Mouse (Mus musculus) small intestine, adult 2 months (tissue): ENCODE results near the gene Elovl5. TPM values are rescaled to one million over a fixed set of nuclear protein-coding genes. Genes with fewer than 3 reads are reported as not detected.

Experiments
- H3K27ac ChIP-seq: fragments of 200-500 bp; 2 replicates; pipeline ENCODE4 v1.5.1; 2012; ENCODE audit warnings: low read depth, low read length, control low read depth, inconsistent platforms; ENCODE audit not compliant: insufficient read depth
- H3K27me3 ChIP-seq: fragments of 200-500 bp; 2 replicates; pipeline ENCODE4 v1.6.1; 2012; ENCODE audit warnings: mild to moderate bottlenecking, moderate library complexity, low read length, inconsistent platforms; ENCODE audit not compliant: control insufficient read depth, insufficient read depth
- H3K36me3 ChIP-seq: fragments of 200-500 bp; 2 replicates; pipeline ENCODE4 v1.6.1; 2012; ENCODE audit warnings: mild to moderate bottlenecking, low read length, control low read depth, inconsistent platforms; ENCODE audit not compliant: control insufficient read depth, insufficient read depth
- H3K4me1 ChIP-seq: fragments of 200-500 bp; 2 replicates; pipeline ENCODE4 v1.6.1; 2012; ENCODE audit warnings: low read length, inconsistent platforms, mixed read lengths; ENCODE audit not compliant: control insufficient read depth, insufficient read depth, insufficient read length
- H3K4me3 ChIP-seq: fragments of 200-500 bp; 2 replicates; pipeline ENCODE4 v1.5.1; 2012; ENCODE audit warnings: low read depth, mild to moderate bottlenecking, control low read depth, inconsistent platforms, low read length, moderate library complexity
- CTCF ChIP-seq: fragments of 200-500 bp; IDR thresholded peaks from 2 replicates; pipeline ENCODE4 v1.5.1; 2012; ENCODE audit warnings: low read depth, mild to moderate bottlenecking, control low read depth, inconsistent platforms, low read length, moderate library complexity, mixed read lengths; ENCODE audit not compliant: insufficient replicate concordance, insufficient read length; ENCODE audit errors: extremely low read depth
- POLR2A ChIP-seq: fragments of 200-500 bp; IDR thresholded peaks from 2 replicates; pipeline ENCODE4 v1.6.1; 2012; ENCODE audit warnings: low read depth, mild to moderate bottlenecking, control low read depth, inconsistent platforms, low read length, moderate library complexity
- WGBS: fragments of 180-500 bp; shearing (Covaris S2); methylation state at CpG from one replicate; pipeline ENCODE4 v1.1.7; 2018; 5-methylcytosine and 5-hydroxymethylcytosine counted together
- polyA plus RNA-seq: library from polyadenylated mRNA; depleted of rRNA; stranded (reverse); fragments of >200 nt; gene quantifications from 2 replicates; pipeline ENCODE4 v1.2.3, GENCODE M21; 2012

Elovl5 gene
- polyA plus RNA-seq, 1 experiment: 11.2 TPM

DNA sequence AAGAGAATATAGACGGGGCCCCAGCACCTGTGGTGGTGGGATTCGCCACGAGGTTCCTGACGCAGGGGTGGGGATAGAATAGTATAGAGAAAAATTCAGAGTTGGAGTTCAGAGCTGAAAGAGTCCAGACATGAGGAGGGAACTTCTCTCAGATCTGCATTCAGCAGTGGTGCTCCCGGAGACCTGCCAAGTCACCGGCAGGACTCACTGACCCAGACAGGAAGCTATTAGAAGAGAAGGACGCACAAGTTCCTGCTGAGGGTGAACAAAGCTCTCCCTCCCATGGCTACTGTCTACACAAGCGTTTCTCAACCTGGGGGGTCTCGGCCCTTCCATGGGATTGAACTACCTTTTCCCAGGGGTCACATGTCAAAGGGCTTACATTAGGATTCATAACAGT is 78.1 kb downstream of the Elovl5 start:
- no peak overlapping the region for H3K27ac ChIP-seq
- no peak overlapping the region for H3K4me3 ChIP-seq
- H3K27me3 ChIP-seq: no peaks in the 10 kb centered on the region
- TF ChIP-seq CTCF (no peak), POLR2A (no peak)
- H3K4me1 ChIP-seq: no peaks in the 10 kb centered on the region
- WGBS: 81% methylated on average over 9 of the region's 9 CpGs
- no peaks in the 10 kb centered on the region for H3K36me3 ChIP-seq

DNA sequence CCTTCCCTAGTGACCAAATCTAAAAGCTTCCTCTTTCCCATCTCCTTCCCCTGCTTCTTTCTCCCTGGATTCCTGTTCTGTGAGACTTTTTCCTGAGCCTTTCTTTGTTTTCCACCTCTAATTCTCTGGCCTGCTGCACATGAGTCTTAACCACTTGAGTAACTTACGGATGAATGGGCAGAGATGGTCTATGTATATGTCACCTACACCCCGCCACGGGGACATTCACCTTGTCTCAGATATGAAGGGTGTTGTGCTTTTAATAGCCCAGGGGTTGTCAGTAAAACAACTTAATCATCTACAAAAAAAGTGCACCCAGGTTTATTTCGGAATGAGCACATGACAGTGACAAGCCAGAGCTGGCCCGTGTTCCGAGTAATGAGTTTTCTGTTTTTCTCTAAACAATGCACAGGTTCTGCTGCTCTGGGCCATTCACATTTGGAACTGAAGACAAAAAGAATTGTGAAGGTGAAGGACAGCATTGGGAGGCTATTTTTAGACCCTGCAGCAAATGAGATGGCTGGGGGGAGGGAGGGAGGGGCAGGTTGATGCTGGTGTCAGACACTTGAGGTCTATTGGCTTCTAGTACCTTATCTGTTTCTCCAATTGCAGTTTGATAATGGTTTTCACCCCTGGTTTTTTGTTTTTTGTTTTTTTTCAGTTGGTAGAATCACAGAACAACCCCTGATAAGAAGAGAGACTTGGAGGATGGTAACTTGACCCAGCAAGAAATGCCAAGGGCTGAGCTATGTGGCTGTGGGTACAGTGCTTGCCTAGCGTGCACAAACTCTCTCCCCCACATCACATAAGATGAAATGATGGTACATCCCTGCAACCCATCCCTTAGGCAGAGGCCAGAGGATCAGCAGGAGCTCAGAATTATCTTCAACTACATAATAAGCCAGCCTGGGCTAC is 83.7 kb downstream of the Elovl5 start:
- Histone ChIP-seq H3K4me3 (no peak overlapping the region), H3K36me3 (no peaks in the 10 kb centered on the region), H3K27me3 (peaks cover 4% of the 10 kb centered on the region; the same call in 1 of the 2 replicates), H3K4me1 (no peaks in the 10 kb centered on the region), H3K27ac (no peak overlapping the region)
- TF ChIP-seq CTCF (no peak), POLR2A (no peak)
- WGBS: 88% methylated on average over 7 of the region's 7 CpGs

DNA sequence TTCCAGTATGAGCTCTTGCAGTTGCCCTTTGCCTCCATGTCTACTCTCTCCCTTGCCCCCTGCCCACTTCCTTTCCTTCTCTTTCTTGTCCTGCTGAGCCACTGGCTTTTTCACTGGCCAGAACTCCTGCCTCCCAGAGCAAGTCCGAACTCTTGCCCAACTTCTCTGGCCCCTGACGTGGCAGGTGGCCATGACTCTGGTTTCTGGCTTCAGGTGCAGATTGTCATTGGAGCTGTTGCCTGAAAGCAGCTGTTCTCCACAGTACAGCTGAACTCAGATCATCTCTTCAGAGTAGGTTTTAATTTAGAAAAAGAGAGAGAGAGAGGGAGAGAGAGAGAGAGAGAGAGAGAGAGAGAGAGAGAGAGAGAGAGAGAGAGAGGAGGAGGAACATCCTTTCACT is 86.1 kb downstream of the Elovl5 start:
- no peak for TF ChIP-seq CTCF
- no peak for TF ChIP-seq POLR2A
- WGBS: 65% methylated on average over 2 of the region's 2 CpGs

DNA sequence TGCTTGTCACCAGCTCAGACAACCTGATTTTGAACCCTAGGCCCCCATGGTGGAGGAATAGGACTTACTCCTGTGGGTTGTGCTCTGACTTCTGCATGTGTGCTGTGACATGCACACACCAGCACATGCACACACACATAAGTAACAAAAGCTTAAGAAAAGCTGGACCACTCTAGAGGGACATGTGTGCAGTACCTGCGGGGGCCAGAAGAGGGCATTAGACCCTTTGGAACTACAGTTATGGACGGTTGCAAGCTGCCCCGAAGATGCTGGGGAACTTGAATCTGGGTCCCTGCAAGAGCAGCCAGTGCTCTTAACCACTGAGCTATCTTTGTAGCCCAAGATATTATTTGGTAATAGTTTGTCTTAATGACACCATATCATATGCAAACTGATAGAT is 88.3 kb downstream of the Elovl5 start:
- no peak for TF ChIP-seq POLR2A
- peak; percentile 58; the same call in 1 of the 2 replicates for TF ChIP-seq CTCF
- Histone ChIP-seq H3K36me3 (no peaks in the 10 kb centered on the region), H3K27me3 (peaks cover 4% of the 10 kb centered on the region; the same call in 1 of the 2 replicates), H3K27ac (no peak overlapping the region), H3K4me3 (no peak overlapping the region), H3K4me1 (no peaks in the 10 kb centered on the region)
- 42% methylated on average over 3 of the region's 3 CpGs for WGBS

More for the DNA sequence above, 86.1 kb downstream of the Elovl5 start:
- H3K36me3 ChIP-seq: no peaks in the 10 kb centered on the region
- H3K4me3 ChIP-seq: no peak overlapping the region
- no peak overlapping the region for H3K27ac ChIP-seq
- no peaks in the 10 kb centered on the region for H3K4me1 ChIP-seq
- H3K27me3 ChIP-seq: peaks cover 4% of the 10 kb centered on the region; the same call in 1 of the 2 replicates

DNA sequence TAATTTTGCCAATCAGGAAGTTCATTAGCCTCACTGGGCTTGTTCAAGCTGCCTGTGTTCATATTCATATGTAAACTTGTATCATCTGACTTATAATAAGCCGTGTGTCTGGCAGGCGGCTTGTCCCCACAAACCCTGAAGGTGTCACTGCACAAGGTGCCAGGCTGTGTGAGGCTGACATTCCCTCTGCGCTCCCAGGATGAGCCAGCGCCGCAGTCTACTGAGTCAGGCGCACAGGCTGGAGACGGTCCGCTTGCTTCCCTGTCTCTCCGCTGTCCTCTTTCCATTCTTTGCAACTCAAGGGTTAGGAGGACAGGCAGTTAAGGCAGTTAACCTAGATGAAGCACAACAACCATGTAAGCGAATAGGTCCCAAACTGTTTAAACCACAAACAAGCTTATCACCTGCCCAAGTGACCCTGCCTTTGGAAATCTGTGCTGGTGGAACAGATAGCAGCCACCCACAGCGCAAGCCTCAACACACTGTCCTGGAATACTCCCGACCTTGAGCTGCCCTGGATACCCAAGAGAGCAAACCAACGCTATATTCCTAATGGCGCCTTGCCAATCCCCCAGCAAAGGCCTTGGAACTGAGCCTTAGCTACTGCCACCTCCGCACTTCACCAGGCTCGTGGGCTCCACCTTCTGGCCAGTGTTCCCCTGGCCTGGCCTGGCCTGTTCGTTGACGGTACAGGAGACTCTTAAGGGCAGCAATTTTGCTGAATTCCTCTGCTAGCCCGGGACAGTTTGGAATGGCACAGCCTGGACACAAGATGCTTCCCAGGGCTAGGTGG is 89.2 kb downstream of the Elovl5 start:
- WGBS: 48% methylated on average over 19 of the region's 19 CpGs
- Histone ChIP-seq H3K27ac (no peak overlapping the region), H3K36me3 (no peaks in the 10 kb centered on the region), H3K4me1 (no peaks in the 10 kb centered on the region), H3K27me3 (peaks cover 3% of the 10 kb centered on the region; the same call in 1 of the 2 replicates), H3K4me3 (no peak overlapping the region)
- TF ChIP-seq POLR2A (no peak), CTCF (peak; percentile 93)

DNA sequence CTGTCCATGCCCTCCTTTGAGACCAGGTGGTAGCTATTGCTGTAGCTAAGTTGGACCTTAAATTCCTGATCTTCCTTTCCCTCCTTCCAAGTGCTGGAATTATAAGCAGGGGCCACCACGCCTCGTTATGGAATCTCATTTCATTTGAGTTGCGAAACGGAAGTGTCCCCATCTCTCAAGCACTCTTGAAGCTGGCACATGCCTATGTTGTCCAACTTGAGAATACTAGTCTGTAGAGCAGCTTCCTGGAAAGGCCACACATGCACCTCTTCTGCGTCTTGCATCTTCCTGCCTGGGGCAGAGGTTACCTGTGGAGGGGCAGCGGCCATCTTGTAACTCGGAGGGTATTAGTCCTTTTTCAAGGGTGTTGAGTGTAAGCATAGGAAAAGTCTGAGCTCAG is 92.2 kb downstream of the Elovl5 start:
- Histone ChIP-seq H3K36me3 (no peaks in the 10 kb centered on the region), H3K27ac (no peak overlapping the region), H3K4me3 (no peak overlapping the region), H3K27me3 (no peaks in the 10 kb centered on the region), H3K4me1 (no peaks in the 10 kb centered on the region)
- TF ChIP-seq POLR2A: no peak
- 69% methylated on average over 7 of the region's 7 CpGs for WGBS

DNA sequence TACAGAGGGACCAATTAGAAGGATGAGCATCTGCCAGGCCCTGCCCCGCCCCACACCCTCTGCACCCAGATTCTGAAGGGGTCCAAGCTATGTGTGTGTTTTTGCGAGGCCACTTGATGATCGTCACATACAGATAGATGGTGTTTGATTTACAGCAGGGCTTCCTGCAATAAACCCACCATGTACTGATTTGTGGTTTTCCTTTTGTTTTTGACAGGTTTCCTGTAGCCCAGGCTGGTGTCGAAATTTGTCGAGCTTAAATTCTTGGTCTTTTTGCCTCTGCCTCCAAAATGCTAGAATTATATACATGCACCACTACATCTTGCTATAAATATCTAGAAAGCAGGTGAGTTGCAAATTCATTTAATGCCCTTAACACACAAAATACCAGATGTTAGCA is 93.0 kb downstream of the Elovl5 start:
- 61% methylated on average over 5 of the region's 5 CpGs for WGBS
- H3K36me3 ChIP-seq: no peaks in the 10 kb centered on the region
- no peak for TF ChIP-seq POLR2A
- no peaks in the 10 kb centered on the region for H3K27me3 ChIP-seq
- no peak overlapping the region for H3K27ac ChIP-seq
- H3K4me1 ChIP-seq: no peaks in the 10 kb centered on the region
- no peak overlapping the region for H3K4me3 ChIP-seq

DNA sequence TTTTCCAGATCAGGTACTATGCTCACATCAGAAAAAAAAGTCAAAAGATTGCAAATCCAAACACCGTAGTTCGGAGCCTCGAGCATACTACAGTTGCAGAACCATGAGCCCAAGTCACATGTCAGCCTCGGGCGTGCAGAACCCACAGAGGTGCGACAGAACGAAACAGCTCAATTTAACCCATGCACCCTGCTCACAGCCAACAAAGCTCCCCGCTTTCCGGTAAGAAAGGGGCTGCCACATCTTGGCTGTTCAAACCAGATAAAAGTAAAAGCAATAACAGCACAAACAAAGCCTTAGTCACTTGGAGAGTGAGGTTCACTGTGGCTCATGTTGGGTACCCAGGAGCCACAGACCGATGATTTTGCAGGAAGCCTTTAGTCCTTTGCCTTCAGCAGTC is 93.5 kb downstream of the Elovl5 start:
- Histone ChIP-seq H3K4me1 (no peaks in the 10 kb centered on the region), H3K36me3 (no peaks in the 10 kb centered on the region), H3K27ac (no peak overlapping the region), H3K4me3 (no peak overlapping the region), H3K27me3 (no peaks in the 10 kb centered on the region)
- no peak for TF ChIP-seq POLR2A
- TF ChIP-seq CTCF: no peak
- 74% methylated on average over 10 of the region's 10 CpGs for WGBS
